ENCODE assay signal across 8 mouse cellular contexts in genomic region chr2:30365281-30366069, GRCm38 (mm10). TPM values are rescaled to one million over a fixed set of nuclear protein-coding genes. Genes with fewer than 3 reads are reported as not detected.
DNase-seq lines count a peak whose midpoint lies in the region; ATAC-seq and TF ChIP-seq lines count a peak whose summit lies in the region.

No protein-coding gene starts in this region.

- WGBS in forebrain, embryonic 10.5 days = 87% methylated on average over 2 of the region's 2 CpGs
- 73% methylated on average over 2 of the region's 2 CpGs for WGBS in kidney, postnatal 0 days
- WGBS in neural tube, embryonic 13.5 days = 89% methylated on average over 2 of the region's 2 CpGs

- peak overlapping the region; percentile 93 for H3K27ac ChIP-seq in layer of hippocampus, adult 2 months
- H3K27ac ChIP-seq in forebrain, embryonic 10.5 days = peak overlapping the region; percentile 87
- H3K27ac ChIP-seq in kidney, postnatal 0 days = no peak overlapping the region; the same call in 1 of the 2 replicates
- no peak overlapping the region for H3K27ac ChIP-seq in neural tube, embryonic 13.5 days (replicated peaks)

- H3K4me1 ChIP-seq in forebrain, embryonic 10.5 days = peaks cover 18% of the 10 kb centered on the region
- H3K4me1 ChIP-seq in kidney, postnatal 0 days (replicated peaks; ENCODE audit: insufficient read depth, low read length) = peaks cover 14% of the 10 kb centered on the region; the same call in 1 of the 2 replicates
- H3K4me1 ChIP-seq in neural tube, embryonic 13.5 days (replicated peaks) = peaks cover 26% of the 10 kb centered on the region

- H3K4me2 ChIP-seq in kidney, postnatal 0 days (ENCODE audit: low read length) = peak overlapping the region; percentile 89
- H3K4me2 ChIP-seq in neural tube, embryonic 13.5 days = peak overlapping the region; percentile 98

- H3K9me3 ChIP-seq in forebrain, embryonic 10.5 days = no peaks in the 10 kb centered on the region
- no peaks in the 10 kb centered on the region for H3K9me3 ChIP-seq in kidney, postnatal 0 days (replicated peaks; ENCODE audit: low read length)
- H3K9me3 ChIP-seq in neural tube, embryonic 13.5 days = no peaks in the 10 kb centered on the region

- no peak for TF ChIP-seq CTCF in layer of hippocampus, adult 2 months (conservative IDR thresholded peaks at IDR 0.05)
- no peak for TF ChIP-seq CTCF in kidney, postnatal 0 days (IDR thresholded peaks at IDR 0.05; ENCODE audit: low read depth)

- peaks cover 45% of the 10 kb centered on the region for H3K36me3 ChIP-seq in forebrain, embryonic 10.5 days (replicated peaks)
- peaks cover 29% of the 10 kb centered on the region for H3K36me3 ChIP-seq in kidney, postnatal 0 days (ENCODE audit: insufficient read depth, low read length)
- H3K36me3 ChIP-seq in neural tube, embryonic 13.5 days = peaks cover 36% of the 10 kb centered on the region

- H3K27me3 ChIP-seq in forebrain, embryonic 10.5 days (ENCODE audit: poor library complexity, severe bottlenecking) = no peaks in the 10 kb centered on the region; the same call in 1 of the 2 replicates
- no peaks in the 10 kb centered on the region for H3K27me3 ChIP-seq in kidney, postnatal 0 days (ENCODE audit: insufficient read depth, low read length)
- no peaks in the 10 kb centered on the region for H3K27me3 ChIP-seq in neural tube, embryonic 13.5 days

- peak overlapping the region; percentile 82 for H3K4me3 ChIP-seq in layer of hippocampus, adult 2 months
- peak overlapping the region; percentile 85 for H3K4me3 ChIP-seq in forebrain, embryonic 10.5 days
- H3K4me3 ChIP-seq in kidney, postnatal 0 days (replicated peaks; ENCODE audit: low read depth, low read length) = peak overlapping the region; percentile 91; the same call in 1 of the 2 replicates
- peak overlapping the region; percentile 69 for H3K4me3 ChIP-seq in neural tube, embryonic 13.5 days

- no peak for ATAC-seq in kidney, postnatal 0 days (replicated peaks; ENCODE audit: low FRiP score, low read depth)
- ATAC-seq in neural tube, embryonic 13.5 days (ENCODE audit: low read depth) = no peak

- peak overlapping the region; percentile 77 for H3K9ac ChIP-seq in kidney, postnatal 0 days (ENCODE audit: low read depth, low read length)
- peak overlapping the region; percentile 89 for H3K9ac ChIP-seq in neural tube, embryonic 13.5 days

- no peak for DNase-seq in layer of hippocampus, adult 2 months (ENCODE audit: low spot score in 2 of 2)
- no peak for DNase-seq in layer of hippocampus, adult 8-10 months (ENCODE audit: low spot score in 2 of 2)
- no peak for DNase-seq in forebrain, embryonic 10.5 days (ENCODE audit: extremely low spot score, low spot score)
- DNase-seq in kidney, postnatal 0 days (ENCODE audit: low spot score) = no peak
- DNase-seq in retina, postnatal 1 day = no peak
- DNase-seq in right cerebral cortex, postnatal 10 days (ENCODE audit: low spot score in 2 of 2) = no peak
- no peak for DNase-seq in frontal cortex, adult 2 months (ENCODE audit: extremely low spot score in 1 of 2, low spot score in 1 of 2)

RNA-seq across cellular contexts. Expression of gene Miga2, which starts 1.4 kb away (rescaled TPM):
- total RNA-seq in layer of hippocampus, adult 2 months (2021) = 100 to 1,000 TPM; 112 to 120 TPM
- 100 to 1,000 TPM; 104 to 146 (median 121) TPM for total RNA-seq in layer of hippocampus, adult 8-10 months (2022)
- 29.9 and 30.9 TPM in 2 replicates for polyA plus RNA-seq in forebrain, embryonic 10.5 days (2016; fragmentation: Nextera tagmentation; extraction: Ambion mirVana)
- 22.2 and 22.8 TPM in 2 replicates for polyA plus RNA-seq in kidney, postnatal 0 days (2015; fragmentation: Nextera tagmentation; extraction: Ambion mirVana)
- 26.0 and 26.3 TPM in 2 replicates for polyA plus RNA-seq in neural tube, embryonic 13.5 days (2015; fragmentation: Nextera tagmentation; extraction: Ambion mirVana)
- polyA plus RNA-seq in frontal cortex, adult 2 months (2012; rRNA removed) = 80.9 and 86.8 TPM in 2 replicates

RNA-seq across cellular contexts. Expression of gene Sh3glb2, which starts 6.3 kb away (rescaled TPM):
- 100 to 1,000 TPM; 287 to 288 TPM for total RNA-seq in layer of hippocampus, adult 2 months (2021)
- total RNA-seq in layer of hippocampus, adult 8-10 months (2022) = 100 to 1,000 TPM; 230 to 295 (median 278) TPM
- polyA plus RNA-seq in forebrain, embryonic 10.5 days (2016; fragmentation: Nextera tagmentation; extraction: Ambion mirVana) = 76.9 and 82.0 TPM in 2 replicates
- 65.1 and 66.4 TPM in 2 replicates for polyA plus RNA-seq in kidney, postnatal 0 days (2015; fragmentation: Nextera tagmentation; extraction: Ambion mirVana)
- polyA plus RNA-seq in neural tube, embryonic 13.5 days (2015; fragmentation: Nextera tagmentation; extraction: Ambion mirVana) = 131 and 147 TPM in 2 replicates
- polyA plus RNA-seq in frontal cortex, adult 2 months (2012; rRNA removed) = 569 and 584 TPM in 2 replicates

RNA-seq across cellular contexts. Expression of gene Dolpp1, which starts 26.6 kb away (rescaled TPM):
- 10 to 100 TPM; 22.8 to 24.0 TPM for total RNA-seq in layer of hippocampus, adult 2 months (2021)
- 10 to 100 TPM; 23.2 to 30.7 (median 25.1) TPM for total RNA-seq in layer of hippocampus, adult 8-10 months (2022)
- polyA plus RNA-seq in forebrain, embryonic 10.5 days (2016; fragmentation: Nextera tagmentation; extraction: Ambion mirVana) = 54.8 and 60.1 TPM in 2 replicates
- polyA plus RNA-seq in kidney, postnatal 0 days (2015; fragmentation: Nextera tagmentation; extraction: Ambion mirVana) = 23.4 and 24.5 TPM in 2 replicates
- 51.4 and 52.0 TPM in 2 replicates for polyA plus RNA-seq in neural tube, embryonic 13.5 days (2015; fragmentation: Nextera tagmentation; extraction: Ambion mirVana)
- polyA plus RNA-seq in frontal cortex, adult 2 months (2012; rRNA removed) = 40.2 and 45.8 TPM in 2 replicates

RNA-seq across cellular contexts. Expression of gene Crat, which starts 50.1 kb away (rescaled TPM):
- 10 to 100 TPM; 50.9 to 51.6 TPM for total RNA-seq in layer of hippocampus, adult 2 months (2021)
- 10 to 100 TPM; 48.9 to 59.3 (median 50.7) TPM for total RNA-seq in layer of hippocampus, adult 8-10 months (2022)
- 23.2 and 23.6 TPM in 2 replicates for polyA plus RNA-seq in forebrain, embryonic 10.5 days (2016; fragmentation: Nextera tagmentation; extraction: Ambion mirVana)
- 42.9 and 49.2 TPM in 2 replicates for polyA plus RNA-seq in kidney, postnatal 0 days (2015; fragmentation: Nextera tagmentation; extraction: Ambion mirVana)
- polyA plus RNA-seq in neural tube, embryonic 13.5 days (2015; fragmentation: Nextera tagmentation; extraction: Ambion mirVana) = 22.2 and 23.0 TPM in 2 replicates
- polyA plus RNA-seq in frontal cortex, adult 2 months (2012; rRNA removed) = 46.7 and 53.1 TPM in 2 replicates

RNA-seq across cellular contexts. Expression of gene Ptpa, which starts 50.4 kb away (rescaled TPM):
- 100 to 1,000 TPM; 152 to 168 TPM for total RNA-seq in layer of hippocampus, adult 2 months (2021)
- 100 to 1,000 TPM; 165 to 175 (median 173) TPM for total RNA-seq in layer of hippocampus, adult 8-10 months (2022)
- polyA plus RNA-seq in forebrain, embryonic 10.5 days (2016; fragmentation: Nextera tagmentation; extraction: Ambion mirVana) = 149 and 165 TPM in 2 replicates
- 131 and 142 TPM in 2 replicates for polyA plus RNA-seq in kidney, postnatal 0 days (2015; fragmentation: Nextera tagmentation; extraction: Ambion mirVana)
- polyA plus RNA-seq in neural tube, embryonic 13.5 days (2015; fragmentation: Nextera tagmentation; extraction: Ambion mirVana) = 124 and 126 TPM in 2 replicates
- polyA plus RNA-seq in frontal cortex, adult 2 months (2012; rRNA removed) = 155 and 161 TPM in 2 replicates

Comparison
In these comparisons a context has a peak if more than half of its experiments do, and no peak if none do; other contexts are left out.
1. H3K27ac ChIP-seq: peak in layer of hippocampus, adult 2 months (single experiment) and forebrain, embryonic 10.5 days (single experiment); none in kidney, postnatal 0 days (single experiment) and neural tube, embryonic 13.5 days (single experiment).
2. Peak in every context shown above with its lines, with median percentiles within 50 percentile points of each other: H3K4me3 ChIP-seq.